In genomic region chr8:10316201-10316600, GRCm38 (mm10) we compare ENCODE assay signal across 19 mouse cellular contexts.
DNase-seq lines count a peak whose midpoint lies in the region; ATAC-seq lines count a peak whose summit lies in the region.
"Had no signal": no experiment of that assay in that cellular context is flagged by ENCODE, and none has a peak within 500 bp of the region (broad histone marks: within the 10 kb centered on the region; RNA-seq: fewer than 3 reads in every experiment).

No protein-coding gene starts in this region.

- no peaks in the 10 kb centered on the region for H3K4me1 ChIP-seq in forebrain, embryonic 16.5 days (replicated peaks; ENCODE audit: control insufficient read depth, insufficient read depth, low read length)
- no peaks in the 10 kb centered on the region for H3K4me1 ChIP-seq in forebrain, embryonic 11.5 days (replicated peaks; ENCODE audit: control insufficient read depth, insufficient read depth, low read length)
- H3K4me1 ChIP-seq in midbrain, embryonic 14.5 days (ENCODE audit: control insufficient read depth, insufficient read depth, low read length) = no peaks in the 10 kb centered on the region
- H3K4me1 ChIP-seq in midbrain, embryonic 16.5 days (ENCODE audit: control insufficient read depth, insufficient read depth, low read length) = no peaks in the 10 kb centered on the region
- H3K4me1 ChIP-seq: embryonic facial prominence, embryonic 12.5 days; embryonic facial prominence, embryonic 15.5 days; forebrain, embryonic 12.5 days; hindbrain, embryonic 12.5 days; hindbrain, embryonic 15.5 days had no signal

- DNase-seq in cerebellum, adult 11-12 months = peak; percentile 17
- no peak for DNase-seq in cerebellum, postnatal 4 days (ENCODE audit: low spot score in 2 of 2)
- DNase-seq in forebrain, embryonic 11.5 days (ENCODE audit: low spot score) = no peak
- peak; percentile 44 for DNase-seq in midbrain, embryonic 14.5 days
- peak; percentile 86 for DNase-seq in brain, adult 2 months (ENCODE audit: low read depth, low spot score)
- DNase-seq in natural killer cell, adult 2 months (ENCODE audit: low spot score in 2 of 2) = no peak
- DNase-seq: adrenal gland, postnatal 10 days; adrenal gland, postnatal 36 days; gastrocnemius, postnatal 25 days had no signal

- H3K36me3 ChIP-seq in forebrain, embryonic 16.5 days (ENCODE audit: control insufficient read depth, insufficient read depth) = no peaks in the 10 kb centered on the region
- no peaks in the 10 kb centered on the region for H3K36me3 ChIP-seq in forebrain, embryonic 11.5 days (ENCODE audit: control insufficient read depth, insufficient read depth, low read length)
- H3K36me3 ChIP-seq in midbrain, embryonic 14.5 days (ENCODE audit: control insufficient read depth, insufficient read depth, low read length) = no peaks in the 10 kb centered on the region
- H3K36me3 ChIP-seq in midbrain, embryonic 16.5 days (ENCODE audit: control insufficient read depth, insufficient read depth, low read length) = no peaks in the 10 kb centered on the region
- H3K36me3 ChIP-seq: embryonic facial prominence, embryonic 12.5 days; embryonic facial prominence, embryonic 15.5 days; forebrain, embryonic 12.5 days; hindbrain, embryonic 12.5 days; hindbrain, embryonic 15.5 days had no signal

- no peak overlapping the region for H3K27ac ChIP-seq in forebrain, embryonic 16.5 days (ENCODE audit: low read length)
- H3K27ac ChIP-seq in forebrain, embryonic 11.5 days (ENCODE audit: low read depth, low read length) = no peak overlapping the region
- H3K27ac ChIP-seq in midbrain, embryonic 14.5 days (replicated peaks; ENCODE audit: low read depth, low read length) = no peak overlapping the region
- H3K27ac ChIP-seq in midbrain, embryonic 16.5 days (ENCODE audit: low read length) = no peak overlapping the region
- H3K27ac ChIP-seq: embryonic facial prominence, embryonic 12.5 days; embryonic facial prominence, embryonic 15.5 days; forebrain, embryonic 12.5 days; hindbrain, embryonic 12.5 days; hindbrain, embryonic 15.5 days had no signal

- H3K9me3 ChIP-seq in forebrain, embryonic 16.5 days (ENCODE audit: control insufficient read depth, low read length) = no peaks in the 10 kb centered on the region
- no peaks in the 10 kb centered on the region for H3K9me3 ChIP-seq in forebrain, embryonic 11.5 days (ENCODE audit: control insufficient read depth, low read length)
- H3K9me3 ChIP-seq in midbrain, embryonic 14.5 days (ENCODE audit: control insufficient read depth, low read length) = no peaks in the 10 kb centered on the region
- H3K9me3 ChIP-seq in midbrain, embryonic 16.5 days (replicated peaks; ENCODE audit: control insufficient read depth, low read length, poor library complexity, severe bottlenecking) = no peaks in the 10 kb centered on the region
- H3K9me3 ChIP-seq: embryonic facial prominence, embryonic 12.5 days; embryonic facial prominence, embryonic 15.5 days; forebrain, embryonic 12.5 days; hindbrain, embryonic 12.5 days; hindbrain, embryonic 15.5 days had no signal

- H3K4me2 ChIP-seq in forebrain, embryonic 16.5 days (ENCODE audit: low read length) = no peak overlapping the region
- no peak overlapping the region for H3K4me2 ChIP-seq in forebrain, embryonic 11.5 days (ENCODE audit: low read depth, low read length, severe bottlenecking)
- no peak overlapping the region for H3K4me2 ChIP-seq in midbrain, embryonic 14.5 days (ENCODE audit: low read length)
- H3K4me2 ChIP-seq in midbrain, embryonic 16.5 days (ENCODE audit: low read length) = no peak overlapping the region
- H3K4me2 ChIP-seq: embryonic facial prominence, embryonic 12.5 days; embryonic facial prominence, embryonic 15.5 days; forebrain, embryonic 12.5 days; heart, embryonic 11.5 days; hindbrain, embryonic 12.5 days; hindbrain, embryonic 15.5 days had no signal

- ATAC-seq in forebrain, embryonic 16.5 days = peak; percentile 62
- ATAC-seq in forebrain, embryonic 11.5 days (replicated peaks; ENCODE audit: low FRiP score) = no peak
- ATAC-seq in midbrain, embryonic 14.5 days (ENCODE audit: low FRiP score, low TSS enrichment) = no peak
- no peak for ATAC-seq in midbrain, embryonic 16.5 days
- ATAC-seq: activated CD4-positive, CD25-positive, alpha-beta regulatory T cell, adult 4 months; intestine, postnatal 0 days had no signal

- no peak overlapping the region for H3K9ac ChIP-seq in forebrain, embryonic 16.5 days (replicated peaks; ENCODE audit: low read depth, low read length)
- H3K9ac ChIP-seq in forebrain, embryonic 11.5 days (ENCODE audit: low read length) = no peak overlapping the region
- H3K9ac ChIP-seq in midbrain, embryonic 14.5 days (replicated peaks; ENCODE audit: low read length) = no peak overlapping the region
- H3K9ac ChIP-seq in midbrain, embryonic 16.5 days (ENCODE audit: low read depth, low read length) = no peak overlapping the region
- H3K9ac ChIP-seq: embryonic facial prominence, embryonic 12.5 days; embryonic facial prominence, embryonic 15.5 days; forebrain, embryonic 12.5 days; hindbrain, embryonic 12.5 days; hindbrain, embryonic 15.5 days had no signal

- no peak overlapping the region for H3K4me3 ChIP-seq in forebrain, embryonic 16.5 days (replicated peaks; ENCODE audit: low read length)
- H3K4me3 ChIP-seq in forebrain, embryonic 11.5 days (ENCODE audit: low read depth, low read length) = no peak overlapping the region
- no peak overlapping the region for H3K4me3 ChIP-seq in midbrain, embryonic 14.5 days (replicated peaks; ENCODE audit: low read depth, low read length)
- no peak overlapping the region for H3K4me3 ChIP-seq in midbrain, embryonic 16.5 days (ENCODE audit: low read depth, low read length)
- H3K4me3 ChIP-seq: embryonic facial prominence, embryonic 12.5 days; embryonic facial prominence, embryonic 15.5 days; forebrain, embryonic 12.5 days; hindbrain, embryonic 12.5 days; hindbrain, embryonic 15.5 days had no signal

- no peaks in the 10 kb centered on the region for H3K27me3 ChIP-seq in forebrain, embryonic 16.5 days (replicated peaks; ENCODE audit: control insufficient read depth, insufficient read depth, low read length)
- H3K27me3 ChIP-seq in forebrain, embryonic 11.5 days (ENCODE audit: control insufficient read depth, insufficient read depth, low read length) = no peaks in the 10 kb centered on the region
- H3K27me3 ChIP-seq in midbrain, embryonic 14.5 days (ENCODE audit: control insufficient read depth, insufficient read depth, low read length) = no peaks in the 10 kb centered on the region
- H3K27me3 ChIP-seq in midbrain, embryonic 16.5 days (ENCODE audit: control insufficient read depth, insufficient read depth, low read depth, low read length) = no peaks in the 10 kb centered on the region
- H3K27me3 ChIP-seq: embryonic facial prominence, embryonic 12.5 days; embryonic facial prominence, embryonic 15.5 days; forebrain, embryonic 12.5 days; hindbrain, embryonic 12.5 days; hindbrain, embryonic 15.5 days had no signal

- WGBS in forebrain, embryonic 16.5 days = 42% methylated on average over 5 of the region's 5 CpGs
- 62% methylated on average over 5 of the region's 5 CpGs for WGBS in forebrain, embryonic 11.5 days
- WGBS in midbrain, embryonic 14.5 days = 50% methylated on average over 5 of the region's 5 CpGs
- WGBS in midbrain, embryonic 16.5 days = 47% methylated on average over 5 of the region's 5 CpGs

Comparison
In these comparisons a context has a peak if more than half of its experiments do, and no peak if none do; other contexts are left out.
1. DNase-seq: peak in cerebellum, adult 11-12 months (single experiment), midbrain, embryonic 14.5 days (single experiment) and brain, adult 2 months (single experiment); none in cerebellum, postnatal 4 days (0 of 2), forebrain, embryonic 11.5 days (single experiment) and natural killer cell, adult 2 months (0 of 2).